Mouse (Mus musculus) effector memory CD4-positive, alpha-beta T cell, adult 5 months (primary cell): ENCODE data around the gene Eif5b. TPM values are rescaled to one million over a fixed set of nuclear protein-coding genes. Genes with fewer than 3 reads are reported as not detected.

Experiments used
- polyA plus RNA-seq: library from polyadenylated mRNA; unstranded; fragments of 100-300 nt; shearing (Covaris generic); gene quantifications from one replicate; pipeline ENCODE4 v1.2.1, GENCODE M21; 2017

Gene Eif5b
- 16.1 TPM for polyA plus RNA-seq

GRCm38 (mm10) chr1:37997867-37998266 is at the start of gene Eif5b, which contains the start of gene Txndc9:
TSS of gene Eif5b (plus strand) at chr1:37998010.
TSS of gene Txndc9 (minus strand) at chr1:37997893.

GRCm38 (mm10) chr1:37957659-37958058 is 40.2 kb upstream of the Eif5b start, which contains the start of gene Lyg1:
TSS of gene Lyg1 (minus strand) at chr1:37957759.

Other genes starting within 250 kb of the Eif5b start
- gene Tsga10, start 131.6 kb upstream of the Eif5b start, polyA plus RNA-seq: 1.4 TPM
- gene Lipt1, start 126.3 kb upstream of the Eif5b start, polyA plus RNA-seq: 1.7 TPM
- 40.7 TPM for gene Mitd1, start 107.6 kb upstream of the Eif5b start, polyA plus RNA-seq
- 55.8 TPM for gene Mrpl30, start 107.5 kb upstream of the Eif5b start, polyA plus RNA-seq
- gene Lyg2, start 81.5 kb upstream of the Eif5b start, polyA plus RNA-seq: not detected
- gene Lyg1, start 40.3 kb upstream of the Eif5b start, polyA plus RNA-seq: not detected
- 106 TPM for gene Txndc9, start 117 bp upstream of the Eif5b start, polyA plus RNA-seq
- 31.7 TPM for gene Rev1, start 131.8 kb downstream of the Eif5b start, polyA plus RNA-seq